Mouse (Mus musculus): Measurements from ENCODE around the gene Pianp.

DNA sequence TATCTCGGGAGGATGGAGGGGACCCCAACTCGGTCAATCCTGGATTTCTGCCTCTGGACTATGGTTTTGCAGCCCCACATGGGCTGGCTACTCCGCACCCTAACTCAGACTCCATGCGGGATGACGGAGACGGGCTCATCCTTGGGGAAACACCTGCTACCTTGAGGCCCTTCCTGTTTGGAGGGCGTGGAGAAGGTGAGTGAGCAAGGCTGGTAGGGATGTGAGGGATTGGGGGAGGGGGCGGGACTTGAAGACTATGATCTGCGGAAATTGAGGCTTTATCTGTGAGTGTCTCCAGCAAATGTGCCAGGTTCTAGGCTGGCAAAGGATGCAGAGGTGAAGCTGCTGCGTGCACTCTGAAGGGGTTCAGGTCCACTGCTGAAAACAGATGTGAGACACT lies 3.1 kb downstream of the Pianp start:
- TF ChIP-seq POLR2A (IDR thresholded peaks at IDR 0.05; ENCODE audit: low read depth, low read length) (no peak), CTCF (IDR thresholded peaks at IDR 0.05; ENCODE audit: extremely low read depth, insufficient read depth, insufficient read length, insufficient replicate concordance) (no peak)
